Mouse (Mus musculus) limb, embryonic 10.5 days (tissue): ENCODE data around the gene Mettl25. TPM values are rescaled to one million over a fixed set of nuclear protein-coding genes. Genes with fewer than 3 reads are reported as not detected.

Source experiments
- DNase-seq: peaks from one replicate; pipeline ENCODE4 v3.0.0-alpha.2; 2017; ENCODE audit warnings: low spot score
- H3K27ac ChIP-seq: fragments of 300-500 bp; sonication (generic); 2 replicates; pipeline ENCODE4 v1.5.1; 2016; ENCODE audit warnings: mild to moderate bottlenecking
- H3K27me3 ChIP-seq: fragments of 300-500 bp; sonication (generic); 2 replicates; pipeline ENCODE4 v1.6.1; 2016; ENCODE audit warnings: low read depth, mild to moderate bottlenecking; ENCODE audit not compliant: poor library complexity, severe bottlenecking
- H3K36me3 ChIP-seq: fragments of 300-500 bp; sonication (generic); 2 replicates; pipeline ENCODE4 v1.6.1; 2016; ENCODE audit warnings: mild to moderate bottlenecking, moderate library complexity
- H3K4me1 ChIP-seq: fragments of 300-500 bp; sonication (generic); 2 replicates; pipeline ENCODE4 v1.6.1; 2016
- H3K4me3 ChIP-seq: fragments of 300-500 bp; sonication (generic); 2 replicates; pipeline ENCODE4 v1.5.1; 2016; ENCODE audit warnings: mild to moderate bottlenecking, moderate library complexity
- H3K9me3 ChIP-seq: fragments of 300-500 bp; sonication (generic); replicated peaks from 2 replicates; pipeline ENCODE4 v1.6.1; 2016; ENCODE audit warnings: mild to moderate bottlenecking
- WGBS: fragments of 180-500 bp; shearing (Covaris S2); methylation state at CpG from one replicate; pipeline ENCODE4 v1.1.7; 2016; 5-methylcytosine and 5-hydroxymethylcytosine counted together
- polyA plus RNA-seq: library from polyadenylated mRNA; unstranded; fragments of >200 nt; fragmentation: Nextera tagmentation; extraction: Ambion mirVana; gene quantifications from 2 replicates; pipeline ENCODE4 v1.2.1, GENCODE M21; 2016

Gene Mettl25
- polyA plus RNA-seq, 1 experiment from 2014 or later: 13.2 TPM

DNA sequence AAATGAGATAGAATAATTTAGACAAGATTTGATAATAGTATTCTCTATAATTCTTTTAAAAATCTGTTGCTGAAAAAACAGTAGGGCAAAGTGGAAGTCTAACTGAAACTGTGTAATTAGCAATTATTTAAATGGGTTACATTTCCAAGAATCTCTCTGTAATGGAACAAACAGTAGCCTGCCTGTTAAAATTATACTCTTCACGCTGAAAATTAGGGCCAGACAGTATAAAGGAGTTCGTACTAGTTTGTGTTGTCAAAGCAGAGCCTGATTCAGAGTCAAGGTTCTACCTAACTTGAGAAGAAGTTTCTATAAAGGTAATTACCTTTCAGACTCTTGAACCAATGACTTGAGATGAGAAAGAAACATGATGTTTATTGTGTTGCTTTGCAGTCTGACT is 113.4 kb downstream of the Mettl25 start:
- no peak for DNase-seq
- Histone ChIP-seq H3K27me3 (no peaks in the 10 kb centered on the region), H3K4me1 (no peaks in the 10 kb centered on the region), H3K9me3 (no peaks in the 10 kb centered on the region), H3K36me3 (no peaks in the 10 kb centered on the region), H3K4me3 (no peak overlapping the region), H3K27ac (no peak overlapping the region)
- 87% methylated on average over 2 of the region's 2 CpGs for WGBS

DNA sequence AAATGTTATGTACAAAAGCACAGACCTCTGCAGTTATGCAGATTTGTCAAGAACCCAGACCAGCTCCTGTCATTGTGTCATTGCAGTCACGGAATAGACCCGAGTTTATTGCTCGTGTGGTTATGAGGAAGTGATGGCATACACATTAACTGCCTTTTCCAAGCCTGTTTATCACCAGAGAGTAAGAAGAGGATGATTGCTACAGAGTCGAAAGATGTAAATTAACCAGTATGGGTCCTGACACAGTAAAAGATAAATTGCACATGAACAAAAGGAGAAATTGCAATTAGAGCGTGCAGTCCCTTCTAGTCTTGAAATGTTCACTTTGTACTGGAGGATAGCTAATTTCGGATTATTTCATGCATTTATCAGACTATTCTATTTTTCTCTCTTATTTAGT is 113.8 kb downstream of the Mettl25 start:
- Histone ChIP-seq H3K36me3 (no peaks in the 10 kb centered on the region), H3K27ac (no peak overlapping the region), H3K27me3 (no peaks in the 10 kb centered on the region), H3K4me3 (no peak overlapping the region), H3K4me1 (no peaks in the 10 kb centered on the region), H3K9me3 (no peaks in the 10 kb centered on the region)
- no peak for DNase-seq
- WGBS: 84% methylated on average over 6 of the region's 6 CpGs

GRCm38 (mm10) chr10:105714844-105715243 is 126.3 kb downstream of the Mettl25 start:
- H3K9me3 ChIP-seq: no peaks in the 10 kb centered on the region
- no peaks in the 10 kb centered on the region for H3K36me3 ChIP-seq
- H3K27me3 ChIP-seq: no peaks in the 10 kb centered on the region
- H3K4me1 ChIP-seq: no peaks in the 10 kb centered on the region
- WGBS: 18% methylated on average over 6 of the region's 6 CpGs
- DNase-seq: peak; percentile 42
- H3K27ac ChIP-seq: no peak overlapping the region
- no peak overlapping the region for H3K4me3 ChIP-seq

DNA sequence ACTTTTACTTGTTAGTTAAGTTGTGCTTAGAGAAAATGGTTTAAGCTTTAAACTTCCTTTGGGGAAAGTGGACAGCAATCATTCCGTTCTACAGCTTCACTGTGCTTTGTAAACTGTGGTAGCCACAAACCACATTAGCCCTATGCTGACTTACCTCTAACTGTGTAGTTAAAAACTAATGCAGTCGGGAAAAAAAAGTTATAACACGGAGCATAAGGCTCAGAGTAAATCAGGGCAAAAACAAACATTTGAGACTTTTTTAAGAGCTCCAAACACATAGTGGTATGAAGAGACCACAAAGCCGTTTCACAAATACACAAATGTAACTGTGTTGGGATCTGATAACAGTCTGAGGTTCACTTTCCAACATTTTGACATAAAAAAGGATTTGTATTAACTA is 126.8 kb downstream of the Mettl25 start:
- 81% methylated on average over 4 of the region's 4 CpGs for WGBS
- H3K9me3 ChIP-seq: no peaks in the 10 kb centered on the region
- H3K27me3 ChIP-seq: no peaks in the 10 kb centered on the region
- no peaks in the 10 kb centered on the region for H3K4me1 ChIP-seq
- H3K4me3 ChIP-seq: no peak overlapping the region
- no peak for DNase-seq
- H3K36me3 ChIP-seq: no peaks in the 10 kb centered on the region
- no peak overlapping the region for H3K27ac ChIP-seq

DNA sequence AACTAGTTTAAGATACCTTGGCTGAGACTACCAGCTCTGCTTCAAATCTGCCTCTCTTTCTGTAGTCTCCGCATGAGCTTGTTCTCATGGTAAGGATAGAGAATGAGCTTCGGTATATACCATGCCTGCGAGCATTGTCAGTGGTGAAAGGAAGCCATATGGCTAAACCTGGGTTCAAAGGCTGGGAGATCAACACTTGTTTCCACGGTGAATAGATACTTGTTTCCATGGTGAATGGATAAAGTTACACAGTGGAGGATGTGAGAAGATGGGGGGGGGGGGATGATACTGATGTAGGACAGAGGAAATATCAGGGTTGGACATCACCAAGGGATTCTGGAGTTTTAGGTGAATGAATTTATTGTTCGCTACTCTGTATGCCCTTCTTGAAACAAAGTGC is 128.0 kb downstream of the Mettl25 start:
- H3K9me3 ChIP-seq: no peaks in the 10 kb centered on the region
- no peaks in the 10 kb centered on the region for H3K27me3 ChIP-seq
- 87% methylated on average over 5 of the region's 5 CpGs for WGBS
- H3K4me1 ChIP-seq: no peaks in the 10 kb centered on the region
- H3K36me3 ChIP-seq: no peaks in the 10 kb centered on the region
- no peak for DNase-seq
- H3K27ac ChIP-seq: no peak overlapping the region
- no peak overlapping the region for H3K4me3 ChIP-seq

Other genes starting within 250 kb of the Mettl25 start
- 59.2 and 59.3 TPM in 2 replicates for gene Ccdc59, start 313 bp downstream of the Mettl25 start, polyA plus RNA-seq